Mouse (Mus musculus) large intestine, adult 2 months (tissue): Measurements from ENCODE around the gene L2hgdh. TPM values are rescaled to one million over a fixed set of nuclear protein-coding genes. Genes with fewer than 3 reads are reported as not detected.
A peak's percentile ranks its signal among the peaks of the same experiment; 100 is the strongest.

Experiments used
- DNase-seq: peaks from one replicate; pipeline ENCODE4 v3.0.0-alpha.2; 2012; ENCODE audit warnings: low read depth, low spot score
- WGBS: fragments of 180-500 bp; shearing (Covaris S2); methylation state at CpG from one replicate; pipeline ENCODE4 v1.1.7; 2018; 5-methylcytosine and 5-hydroxymethylcytosine counted together
- polyA plus RNA-seq: library from polyadenylated mRNA; depleted of rRNA; stranded (reverse); fragments of >200 nt; gene quantifications from 2 replicates; pipeline ENCODE4 v1.2.3, GENCODE M21; 2012; rRNA removed

The L2hgdh gene
- polyA plus RNA-seq: 5.7 and 8.7 TPM in 2 replicates

GRCm38 (mm10) chr12:69724711-69725460 is at the start of gene L2hgdh, which contains the start of gene Atp5s:
TSS of gene L2hgdh (minus strand) at chr12:69724873.
TSS of gene Atp5s (plus strand) at chr12:69724950.
- peak; percentile 92 for DNase-seq
- WGBS: under 1% methylated on average over 60 of the region's 60 CpGs

- WGBS: 76% methylated on average over 2 of the region's 2 CpGs
- no peak for DNase-seq
These were observed 44.2 kb upstream of the L2hgdh start for GRCm38 (mm10) chr12:69768841-69769240.

GRCm38 (mm10) chr12:69767476-69768258 is 43.0 kb upstream of the L2hgdh start:
- no peak for DNase-seq
- 70% methylated on average over 9 of the region's 9 CpGs for WGBS

GRCm38 (mm10) chr12:69766185-69766904 is 41.7 kb upstream of the L2hgdh start:
- no peak for DNase-seq
- WGBS: 82% methylated on average over 10 of the region's 10 CpGs

GRCm38 (mm10) chr12:69765543-69765942 is 40.9 kb upstream of the L2hgdh start:
- DNase-seq: no peak
- WGBS: 35% methylated on average over 9 of the region's 9 CpGs

GRCm38 (mm10) chr12:69761603-69762002 is 36.9 kb upstream of the L2hgdh start:
- no peak for DNase-seq
- WGBS: 76% methylated on average over 2 of the region's 2 CpGs

GRCm38 (mm10) chr12:69760743-69761406 is 36.2 kb upstream of the L2hgdh start:
- 24% methylated on average over 20 of the region's 20 CpGs for WGBS
- DNase-seq: no peak

- 26% methylated on average over 6 of the region's 6 CpGs for WGBS
- no peak for DNase-seq
These were observed 35.3 kb upstream of the L2hgdh start for GRCm38 (mm10) chr12:69760014-69760413.

- 16% methylated on average over 7 of the region's 7 CpGs for WGBS
- no peak for DNase-seq
These were observed 34.7 kb upstream of the L2hgdh start for GRCm38 (mm10) chr12:69759267-69759885.

- WGBS: 30% methylated on average over 22 of the region's 22 CpGs
- no peak for DNase-seq
These were observed 33.8 kb upstream of the L2hgdh start for GRCm38 (mm10) chr12:69758221-69759185.

- no peak for DNase-seq
- WGBS: 3% methylated on average over 22 of the region's 22 CpGs
These were observed 32.9 kb upstream of the L2hgdh start for GRCm38 (mm10) chr12:69757418-69758141.

- WGBS: 86% methylated on average over 5 of the region's 5 CpGs
- DNase-seq: no peak
These were observed 31.3 kb upstream of the L2hgdh start for GRCm38 (mm10) chr12:69756015-69756414.

GRCm38 (mm10) chr12:69753936-69754335 is 29.3 kb upstream of the L2hgdh start:
- DNase-seq: no peak
- 77% methylated on average over 5 of the region's 5 CpGs for WGBS

- no peak for DNase-seq
- 47% methylated on average over 10 of the region's 10 CpGs for WGBS
These were observed 27.2 kb upstream of the L2hgdh start for GRCm38 (mm10) chr12:69751864-69752341.

GRCm38 (mm10) chr12:69744138-69744537 is 19.5 kb upstream of the L2hgdh start:
- 94% methylated on average over 5 of the region's 5 CpGs for WGBS
- DNase-seq: no peak

GRCm38 (mm10) chr12:69741965-69742364 is 17.3 kb upstream of the L2hgdh start:
- WGBS: 42% methylated on average over 5 of the region's 5 CpGs
- DNase-seq: no peak

GRCm38 (mm10) chr12:69733923-69734322 is 9.2 kb upstream of the L2hgdh start:
- no peak for DNase-seq
- 65% methylated on average over 3 of the region's 3 CpGs for WGBS
